Mouse (Mus musculus) CH12F3 (cell line): ENCODE data around the gene N4bp2l2.
"Not testable (repeated sequence)": the region's sequence is repeated elsewhere in the genome, so short reads cannot be mapped to it uniquely, and the experiment has no call there.

Source experiments
- in situ Hi-C: fragments of 300-500 bp; cut with MboI; formaldehyde crosslinking; loops from 2 replicates; pipeline ENCODE4 v1.14.3; 2020; ENCODE audit warnings: low sequenced_read_pairs

The N4bp2l2 gene

DNA sequence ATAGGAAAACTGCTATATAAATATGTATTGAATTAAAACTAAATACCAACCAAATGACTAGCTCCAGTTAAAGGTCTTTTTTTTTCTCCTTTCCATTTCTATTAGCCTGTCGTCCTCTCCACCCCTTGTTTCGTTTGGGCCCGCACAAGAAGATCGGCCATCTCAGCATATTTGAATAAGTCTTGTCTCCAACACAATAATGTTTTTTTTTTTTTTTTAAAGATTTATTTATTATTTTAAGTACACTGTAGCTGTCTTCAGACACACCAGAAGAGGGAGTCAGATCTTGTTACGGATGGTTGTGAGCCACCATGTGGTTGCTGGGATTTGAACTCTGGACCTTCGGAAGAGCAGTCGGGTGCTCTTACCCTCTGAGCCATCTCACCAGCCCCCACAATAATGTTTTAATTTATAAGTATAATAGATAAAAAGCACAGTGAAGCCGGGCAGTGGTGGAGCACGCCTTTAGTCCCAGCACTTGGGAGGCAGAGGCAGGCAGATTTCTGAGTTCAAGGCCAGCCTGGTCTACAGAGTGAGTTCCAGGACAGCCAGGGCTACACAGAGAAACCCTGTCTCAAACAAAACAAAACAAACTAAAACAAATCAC lies at the start of gene N4bp2l2:
Gene N4bp2l2 (minus strand): TSS at position 51 of the 607 bp plus-strand sequence.
- in situ Hi-C loops, result loop anchor here (5.0 kb wide), 1 partner anchor 224 kb away; no protein-coding TSS in a partner anchor

DNA sequence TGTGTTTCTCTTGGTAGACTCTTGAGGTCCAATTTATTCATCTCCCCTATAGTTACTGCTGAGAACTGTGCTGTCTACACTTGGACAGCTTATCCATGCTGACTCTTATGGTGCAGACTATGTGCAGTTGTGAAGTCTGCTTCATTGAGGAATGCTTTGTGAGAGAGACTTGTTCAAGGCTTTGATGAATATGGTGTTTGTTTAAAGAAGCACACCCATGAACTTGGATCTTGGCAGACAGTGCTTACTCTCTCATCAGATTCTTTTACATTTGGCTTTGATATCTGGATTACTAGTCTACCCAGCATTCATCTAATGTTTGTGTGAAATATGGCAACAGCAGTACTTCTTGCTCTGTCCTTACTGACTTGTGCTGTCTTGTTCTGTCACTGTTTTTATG lies 47.4 kb upstream of the N4bp2l2 start:
- in situ Hi-C loops, result no loop called here

DNA sequence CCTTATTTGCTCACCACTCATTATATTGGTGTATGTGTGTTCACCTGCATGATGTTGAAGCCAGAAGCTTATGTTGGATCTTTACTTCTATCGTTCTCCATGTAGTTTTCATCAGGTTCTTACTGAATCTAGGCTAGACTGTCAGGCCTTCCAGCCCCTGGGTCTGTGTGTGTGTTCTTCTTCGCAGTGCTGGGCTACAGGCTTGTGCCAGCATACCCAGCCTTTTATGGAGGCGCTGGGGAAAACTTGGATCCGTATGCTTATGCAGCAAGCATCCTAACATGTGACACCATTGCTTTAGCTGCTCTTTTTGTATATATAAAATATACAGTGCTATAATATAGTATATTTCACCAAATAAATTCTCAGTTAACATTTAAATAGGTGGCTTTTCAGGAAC lies 45.5 kb upstream of the N4bp2l2 start:
- in situ Hi-C loops, result no loop called here

DNA sequence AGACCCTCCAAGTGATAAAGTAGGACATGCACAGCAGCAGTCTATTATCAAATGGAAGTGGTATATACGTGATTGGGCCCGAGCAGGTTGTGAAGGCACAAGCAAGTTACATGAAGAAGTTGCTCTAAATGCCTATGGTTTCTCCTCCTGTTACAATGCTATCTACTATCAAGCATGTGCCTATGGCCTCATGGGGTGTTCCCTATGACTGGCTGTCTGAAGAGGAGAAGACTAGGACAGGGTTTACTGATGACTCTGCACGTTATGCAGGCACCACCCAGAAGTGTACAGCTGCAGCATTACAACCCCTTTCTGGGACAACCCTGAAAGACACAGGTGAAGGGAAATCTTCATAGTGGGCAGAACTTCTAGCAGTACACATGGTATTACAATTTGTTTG lies 41.2 kb upstream of the N4bp2l2 start:
- in situ Hi-C loops, result not testable (repeated sequence)

DNA sequence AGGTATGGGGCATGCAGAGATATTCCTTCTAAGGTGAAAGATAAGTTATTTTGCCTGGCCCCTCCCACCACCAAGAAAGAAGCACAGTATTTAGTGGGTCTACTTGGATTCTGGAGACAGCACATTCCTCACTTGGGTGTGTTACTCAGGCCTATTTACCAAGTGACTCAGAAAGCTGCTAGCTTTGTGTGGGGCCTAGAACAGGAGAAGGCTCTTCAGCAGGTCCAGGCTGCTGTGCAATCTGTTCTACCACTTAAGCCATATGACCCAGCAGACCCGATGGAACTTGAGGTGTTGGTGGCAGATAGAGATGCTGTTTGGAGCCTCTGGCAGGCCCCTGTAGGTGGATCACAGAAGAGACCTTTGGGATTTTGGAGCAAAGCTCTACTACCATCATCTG lies 40.7 kb upstream of the N4bp2l2 start:
- in situ Hi-C loops, result not testable (repeated sequence)

DNA sequence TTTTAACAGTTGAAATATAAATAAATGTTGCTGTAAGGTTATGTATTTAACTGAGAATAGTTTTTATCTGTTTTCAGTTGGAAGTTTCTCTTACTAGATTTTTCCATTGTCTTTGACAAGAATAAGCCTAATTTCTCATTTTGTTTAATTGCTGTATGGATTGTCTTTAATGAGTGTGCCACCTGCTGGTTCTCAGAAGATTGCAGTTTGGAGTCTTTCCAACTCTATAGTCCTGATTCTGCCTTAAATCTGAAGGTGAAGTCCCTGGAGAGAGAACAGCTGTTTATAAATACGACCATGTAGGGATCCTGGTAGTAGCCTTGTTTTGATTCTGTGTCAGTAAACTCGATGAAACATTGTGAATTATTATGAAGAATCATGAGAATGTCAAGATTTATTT lies 36.7 kb upstream of the N4bp2l2 start:
- in situ Hi-C loops, result no loop called here

DNA sequence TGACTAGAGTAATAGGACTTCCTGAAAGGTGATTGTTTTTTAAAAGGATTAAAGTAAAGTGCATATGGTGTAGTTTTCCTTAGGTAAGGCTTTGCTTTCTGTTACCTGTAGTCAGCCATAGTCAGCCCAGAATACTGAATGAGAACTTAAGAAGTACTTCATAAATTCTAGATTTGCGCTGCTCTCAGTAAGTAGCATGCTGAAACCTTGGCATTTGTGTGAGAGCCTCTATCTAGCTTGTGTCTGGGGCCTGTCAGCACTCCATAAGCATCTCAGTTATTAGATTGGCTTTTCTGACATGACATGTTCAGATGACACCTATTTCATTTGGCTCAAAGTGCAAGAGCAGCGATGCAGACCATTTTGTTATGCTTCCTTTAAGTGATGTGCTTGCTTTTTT lies 27.3 kb upstream of the N4bp2l2 start:
- in situ Hi-C loops, result no loop called here

DNA sequence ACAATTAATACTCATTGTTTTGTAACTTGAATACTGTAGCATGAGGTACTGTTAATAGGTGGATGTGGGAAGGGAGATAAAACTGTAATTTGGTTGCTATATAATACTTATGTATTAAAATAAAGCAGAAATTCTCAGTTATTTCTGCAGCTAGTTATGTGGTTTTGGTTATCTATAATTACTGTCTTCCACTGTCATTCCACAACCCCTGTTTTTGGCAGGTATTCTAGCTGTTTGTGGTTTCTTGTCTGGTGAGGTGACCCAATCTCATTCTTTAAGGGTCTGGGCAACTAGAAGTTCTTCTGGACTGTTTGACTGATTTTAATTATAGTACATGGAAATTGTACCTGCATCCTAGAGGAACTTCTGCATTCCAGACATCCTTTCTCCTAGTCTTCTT lies 24.7 kb upstream of the N4bp2l2 start:
- in situ Hi-C loops, result no loop called here

DNA sequence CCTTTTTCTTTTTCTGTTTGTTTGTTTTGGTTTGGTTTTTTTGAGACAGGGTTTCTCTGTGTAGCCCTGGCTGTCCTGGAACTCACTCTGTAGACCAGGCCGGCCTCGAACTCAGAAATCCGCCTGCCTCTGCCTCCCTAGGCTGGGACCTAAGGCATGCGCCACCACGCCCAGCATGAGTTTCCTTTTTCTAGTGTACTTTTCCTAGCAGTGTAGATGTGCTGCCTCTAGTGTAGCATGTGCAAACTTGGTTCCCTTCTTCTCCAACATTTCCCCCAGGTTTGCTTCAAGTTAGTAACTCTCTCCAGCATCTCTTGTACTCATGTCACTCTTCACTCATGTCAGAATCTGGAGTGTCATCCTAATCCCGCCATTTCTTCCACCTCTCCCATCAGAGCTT lies 16.9 kb upstream of the N4bp2l2 start:
- in situ Hi-C loops, result not testable (repeated sequence)

DNA sequence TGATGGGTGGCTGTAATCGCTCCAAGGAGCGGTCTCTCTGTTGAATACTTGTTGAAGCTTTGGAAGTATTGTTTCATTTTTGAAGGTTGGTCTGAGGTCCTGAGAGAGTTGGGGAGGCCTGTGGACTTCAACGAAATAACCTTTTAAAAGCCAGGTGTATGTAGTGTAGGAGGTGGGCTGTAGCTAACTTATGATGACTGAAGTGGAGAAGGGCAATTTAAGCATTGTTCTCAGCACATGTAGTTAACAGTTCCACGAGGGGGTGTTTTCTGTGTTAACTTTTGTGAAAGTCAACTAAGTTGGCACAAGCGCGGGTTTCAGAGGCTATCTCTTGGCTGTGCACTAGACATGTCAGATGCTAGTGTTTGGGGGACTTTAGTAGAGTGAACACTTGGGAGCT lies 8.9 kb upstream of the N4bp2l2 start:
- in situ Hi-C loops, result no loop called here

DNA sequence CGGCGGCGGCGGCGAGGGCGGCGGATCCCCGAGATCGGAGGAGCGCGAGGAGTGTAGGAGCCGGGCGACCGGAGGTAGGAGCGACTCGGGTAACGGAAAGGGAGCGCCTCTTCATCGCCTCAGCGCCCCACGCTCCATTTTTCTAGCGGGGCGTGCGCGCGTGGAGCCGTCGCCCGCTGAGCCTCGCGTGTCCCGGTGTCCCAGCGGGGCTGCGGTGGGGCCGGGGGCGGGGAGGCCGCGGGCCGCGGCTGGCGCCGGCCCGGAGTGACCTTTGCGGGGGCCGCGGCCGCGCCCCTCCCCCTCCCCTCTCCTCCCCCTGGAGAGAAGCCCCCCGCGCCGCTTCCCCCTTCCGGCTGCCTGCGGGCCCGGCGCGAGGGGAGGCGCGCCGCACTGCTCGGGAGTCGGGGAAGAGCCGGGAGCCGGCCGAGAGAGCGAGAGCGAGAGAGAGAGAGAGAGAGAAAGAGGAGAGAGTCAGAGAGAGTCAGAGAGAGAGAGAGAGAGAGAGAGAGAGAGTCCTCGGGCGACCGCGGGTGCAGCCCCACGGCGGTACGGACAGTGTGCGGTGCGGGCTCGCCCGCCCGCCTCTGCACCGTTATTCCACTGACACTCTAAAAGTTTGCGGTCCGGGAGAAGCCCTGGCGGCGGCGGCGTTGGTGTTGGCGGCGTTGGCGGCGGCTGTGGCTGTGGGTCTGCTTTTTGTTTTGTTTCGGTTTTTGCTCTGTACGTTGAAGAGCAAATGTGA lies 8.1 kb upstream of the N4bp2l2 start:
- in situ Hi-C loops, result no loop called here

DNA sequence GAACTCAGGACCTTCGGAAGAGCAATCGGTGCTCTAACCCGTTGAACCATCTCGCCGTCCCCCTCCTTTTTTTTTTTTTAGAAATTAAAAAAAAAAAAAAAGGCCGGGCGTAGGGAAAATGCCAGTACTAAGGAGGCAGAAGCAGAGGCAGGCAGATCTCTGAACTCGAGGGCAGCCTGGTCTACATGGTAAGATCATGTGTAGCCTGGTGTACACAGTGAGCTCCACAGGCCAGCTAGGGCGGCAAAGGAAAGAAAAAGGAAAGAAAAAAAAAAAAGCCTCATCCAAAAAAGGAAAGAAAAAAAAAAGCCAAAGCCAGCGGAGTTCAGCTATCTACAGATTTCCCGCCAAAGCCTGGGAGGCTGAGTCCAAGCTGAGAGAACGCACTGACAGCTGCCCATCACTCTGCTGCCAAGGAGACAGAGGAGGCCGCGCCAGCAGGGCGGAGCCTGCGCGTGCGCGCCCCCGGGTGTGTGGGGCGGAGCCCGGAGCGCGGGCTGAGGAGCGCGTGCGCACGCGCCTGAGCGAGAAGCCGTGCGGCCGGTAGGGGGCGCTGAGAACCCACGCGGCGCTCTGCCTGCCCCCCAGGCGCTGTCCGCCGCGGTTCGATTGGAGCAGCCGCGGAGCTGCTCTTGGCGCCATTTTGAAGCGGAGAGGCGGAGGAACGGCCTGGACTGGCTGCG lies 7.3 kb upstream of the N4bp2l2 start, which contains the start of gene Pds5b:
Gene Pds5b (plus strand): TSS at position 587 of the 683 bp plus-strand sequence.
- in situ Hi-C loops, result no loop called here

DNA sequence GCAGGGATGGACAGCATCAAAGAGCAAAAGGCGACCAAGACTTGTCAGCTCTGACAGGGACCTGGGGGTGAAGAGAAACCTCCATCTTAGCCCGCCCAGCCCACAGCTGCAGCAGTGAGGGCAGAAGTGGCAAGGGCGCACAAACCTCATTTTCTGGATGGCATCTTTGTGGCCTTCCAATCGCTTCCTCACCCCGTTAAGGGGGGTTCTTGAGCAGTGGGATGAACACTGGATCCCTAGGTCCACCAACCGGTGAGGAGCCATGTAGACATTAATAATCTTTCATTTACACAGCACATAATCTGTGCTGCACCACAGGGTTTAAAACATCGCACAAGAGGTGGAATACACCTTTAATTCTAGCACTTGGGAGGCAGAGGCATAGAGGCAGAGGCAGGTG lies 6.4 kb upstream of the N4bp2l2 start:
- in situ Hi-C loops, result no loop called here

DNA sequence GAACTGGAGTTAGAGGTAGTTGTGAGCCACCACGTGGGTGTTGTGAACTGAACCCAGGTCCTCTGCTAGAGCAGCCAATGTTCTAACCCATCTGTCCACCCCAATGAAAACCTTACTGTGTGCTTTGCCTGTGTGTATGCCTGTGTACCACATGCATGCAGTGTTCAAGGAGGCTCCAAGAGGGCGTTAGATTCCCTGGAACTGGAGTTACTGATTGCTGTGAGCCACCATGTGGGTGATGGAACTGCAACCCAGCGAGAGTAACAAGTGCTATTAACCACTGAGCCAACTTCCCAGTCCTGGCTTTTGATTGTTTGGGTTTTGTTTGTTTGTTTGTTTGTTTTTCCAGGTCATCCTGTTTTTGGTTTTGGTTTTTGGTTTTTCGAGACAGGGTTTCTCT lies 2.7 kb upstream of the N4bp2l2 start:
- in situ Hi-C loops, result loop anchor here (5.0 kb wide), 1 partner anchor 226 kb away; no protein-coding TSS in a partner anchor

DNA sequence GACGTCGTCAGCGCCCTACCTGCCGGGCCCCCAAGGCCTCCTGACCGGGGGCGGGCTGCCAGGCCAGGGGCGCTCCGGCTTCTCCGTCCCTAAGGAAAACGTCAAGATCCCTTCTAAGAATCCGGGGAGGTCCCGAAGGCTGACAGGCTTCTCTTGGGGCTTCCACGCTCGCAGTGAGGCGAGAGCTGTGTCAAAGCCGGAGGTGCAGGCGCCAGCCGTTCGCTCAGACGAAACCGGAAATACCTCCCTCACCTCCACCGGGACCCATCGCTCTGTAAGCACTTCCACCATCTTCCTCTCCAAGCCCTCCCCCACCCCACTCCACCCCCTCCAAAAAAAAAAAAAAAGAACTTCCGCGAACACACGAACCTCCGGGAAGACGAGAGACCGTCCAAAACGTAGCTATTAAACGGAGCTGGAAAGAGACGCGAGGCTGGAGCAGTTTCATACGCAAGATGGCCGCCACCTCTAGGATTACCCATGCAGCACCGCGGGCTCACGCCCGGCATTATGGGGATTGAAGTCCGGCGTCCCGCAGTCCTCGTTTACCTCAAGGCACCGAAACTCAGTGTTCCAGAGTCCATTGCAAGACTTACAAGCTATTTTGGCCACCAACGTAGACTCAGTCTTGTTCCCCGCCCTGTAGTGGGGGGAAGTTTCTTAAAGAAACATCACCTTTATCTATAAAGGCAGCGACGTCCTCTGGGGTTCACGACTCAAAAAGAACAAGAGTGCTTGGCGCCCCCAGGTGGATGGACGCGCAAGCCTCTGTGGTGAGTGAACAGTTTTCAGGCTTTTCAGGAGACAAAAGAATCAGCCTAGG lies 640 bp downstream of the N4bp2l2 start:
- in situ Hi-C loops, result loop anchor here (5.0 kb wide), 1 partner anchor 223 kb away; no protein-coding TSS in a partner anchor

DNA sequence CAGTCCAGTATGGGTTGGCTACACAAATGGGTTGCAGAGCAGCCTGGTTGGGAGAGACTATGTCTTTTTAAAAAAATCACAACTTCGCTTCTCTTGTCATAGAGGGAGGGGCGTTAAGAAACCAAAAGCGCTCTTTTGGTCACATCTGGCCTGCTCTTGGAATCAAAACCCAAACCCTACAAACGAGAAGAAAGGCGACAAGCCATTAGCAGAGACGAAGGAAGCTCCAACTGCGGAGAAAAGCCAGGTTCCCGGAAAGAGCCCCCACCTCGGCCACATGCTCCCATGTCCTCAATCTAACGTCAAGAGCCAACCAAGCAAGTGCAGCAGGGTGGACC lies 1.2 kb downstream of the N4bp2l2 start:
- in situ Hi-C loops, result loop anchor here (5.0 kb wide), 1 partner anchor 222 kb away; no protein-coding TSS in a partner anchor

DNA sequence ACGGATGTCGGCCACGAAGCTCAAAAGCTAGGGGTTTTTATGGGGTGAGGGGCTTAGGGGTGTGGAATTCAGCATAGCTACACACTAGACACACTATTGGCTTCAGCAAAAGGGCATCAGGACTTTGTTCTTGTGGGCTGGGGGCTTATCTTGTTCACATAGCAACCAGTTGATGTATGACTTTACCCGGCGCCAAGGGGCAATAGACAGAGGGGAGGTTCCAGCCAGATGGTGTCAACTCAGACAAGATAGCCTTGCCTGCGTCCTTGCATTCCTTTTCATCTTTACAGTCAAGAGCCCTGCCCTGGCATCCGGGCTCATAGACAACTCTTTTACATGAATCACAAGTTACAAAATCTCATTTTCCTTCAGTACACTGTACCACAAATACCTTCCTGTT lies 2.1 kb downstream of the N4bp2l2 start:
- in situ Hi-C loops, result not testable (repeated sequence)

DNA sequence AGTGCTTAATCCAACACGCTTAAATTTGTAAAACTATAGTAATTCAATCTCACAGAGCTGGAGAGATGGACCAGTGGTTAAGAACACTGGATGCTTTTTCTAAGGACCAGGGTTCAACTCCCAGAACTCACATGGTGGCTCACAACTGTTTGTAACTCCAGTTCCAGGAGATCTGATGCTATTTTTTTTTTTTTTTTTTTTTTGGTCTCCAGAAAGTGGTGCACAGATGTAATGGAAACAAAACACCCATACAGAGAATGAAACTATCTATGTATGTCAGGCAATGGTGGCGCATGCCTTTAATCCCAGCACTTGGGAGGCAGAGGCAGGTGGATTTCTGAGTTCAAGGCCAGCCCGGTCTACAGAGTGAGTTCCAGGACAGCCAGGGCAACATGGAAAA lies 5.7 kb downstream of the N4bp2l2 start:
- in situ Hi-C loops, result not testable (repeated sequence)

DNA sequence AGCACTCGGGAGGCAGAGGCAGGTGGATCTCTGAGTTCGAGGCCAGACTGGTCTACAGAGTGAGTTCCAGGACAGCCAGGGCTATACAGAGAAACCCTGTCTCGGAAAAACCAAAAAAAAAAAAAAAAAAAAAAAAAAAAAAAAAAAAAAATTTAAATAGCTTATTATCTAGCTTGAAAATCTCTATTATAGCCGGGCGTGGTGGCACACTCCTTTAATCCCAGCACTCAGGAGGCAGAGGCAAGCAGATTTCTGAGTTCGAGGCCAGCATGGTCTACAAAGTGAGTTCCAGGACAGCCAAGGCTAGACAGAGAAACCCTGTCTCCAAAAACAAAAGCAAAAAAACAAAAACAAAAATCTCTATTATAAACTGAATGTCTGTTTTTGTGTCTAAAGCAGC lies 6.6 kb downstream of the N4bp2l2 start:
- in situ Hi-C loops, result not testable (repeated sequence)

DNA sequence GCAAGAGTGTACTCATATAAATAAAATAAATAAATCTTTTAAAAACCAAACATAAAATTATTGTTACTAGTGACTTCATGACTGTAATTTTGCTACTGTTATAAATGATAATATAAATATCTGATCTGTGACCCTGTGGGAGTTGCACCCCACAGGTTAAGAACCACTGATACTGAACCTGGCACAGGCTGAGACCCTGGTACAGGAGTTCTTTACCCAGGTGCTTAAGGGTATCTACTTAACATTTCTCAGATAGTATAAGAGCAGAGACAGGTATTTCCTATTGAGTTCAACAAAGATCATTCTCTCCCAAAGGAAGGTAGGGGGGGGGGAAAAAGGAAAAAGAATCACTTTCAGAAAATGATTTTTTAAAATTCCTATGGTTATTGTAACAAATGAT lies 11.4 kb downstream of the N4bp2l2 start:
- in situ Hi-C loops, result no loop called here

DNA sequence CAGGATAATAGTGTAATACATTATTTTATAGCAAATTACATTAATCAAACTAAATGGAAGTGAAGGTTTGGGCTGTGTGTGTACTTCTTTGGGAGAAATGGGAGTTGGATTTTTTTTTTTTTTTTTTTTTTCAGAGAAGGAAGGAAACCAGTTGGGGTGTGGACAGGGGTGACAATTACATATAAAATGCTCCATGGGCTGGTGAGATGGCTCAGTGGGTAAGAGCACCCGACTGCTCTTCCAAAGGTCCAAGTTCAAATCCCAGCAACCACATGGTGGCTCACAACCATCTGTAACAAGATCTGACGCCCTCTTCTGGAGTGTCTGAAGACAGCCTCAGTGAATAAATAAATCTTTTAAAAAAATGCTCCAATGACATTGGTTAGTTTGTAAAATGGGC lies 13.4 kb downstream of the N4bp2l2 start:
- in situ Hi-C loops, result no loop called here
